Mouse (Mus musculus): ENCODE measurements around the gene Pex5l. TPM values are rescaled to one million over a fixed set of nuclear protein-coding genes. Genes with fewer than 3 reads are reported as not detected.

Pex5l gene
- polyA plus RNA-seq (2014; fragmentation: Nextera tagmentation; extraction: Ambion mirVana): 1.0 and 1.1 TPM in 2 replicates

DNA sequence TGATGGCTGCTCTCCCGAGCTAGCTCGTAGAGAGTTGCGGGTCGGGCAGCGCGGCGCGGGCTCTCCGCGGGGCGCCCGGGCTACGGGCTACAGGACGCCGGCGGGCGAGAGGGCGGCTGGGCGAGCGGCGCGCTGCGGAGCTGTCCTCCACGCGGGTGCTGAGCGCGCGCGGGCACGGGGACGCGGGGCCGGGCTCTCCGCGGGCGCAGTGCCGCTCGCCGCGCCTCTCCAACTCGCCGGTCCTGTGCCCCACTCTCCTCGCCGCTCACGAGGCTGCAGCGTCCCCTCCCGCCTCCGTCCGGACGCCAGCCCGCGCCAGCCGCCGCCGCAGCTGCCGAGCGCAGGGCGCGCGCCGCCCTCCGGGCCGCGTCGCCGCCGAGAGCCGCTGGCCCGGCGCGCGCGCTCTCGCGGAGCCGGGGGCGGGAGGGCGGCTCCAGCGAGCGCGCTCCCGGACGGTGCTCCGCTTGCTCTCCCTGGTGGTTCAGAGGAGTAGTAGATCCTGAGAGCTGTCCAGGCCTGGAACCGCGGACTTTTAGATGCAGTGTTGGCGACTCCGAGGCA, at the start of gene Pex5l:
Gene Pex5l (minus strand): TSS at position 347 of the 561 bp plus-strand sequence.
- H3K9me3 ChIP-seq (replicated peaks; ENCODE audit: control insufficient read depth, low read length): no peaks in the 10 kb centered on the region
- peak within 1 kb of the TSS; percentile 58 for H3K4me3 ChIP-seq (ENCODE audit: low read depth, low read length)
- H3K4me2 ChIP-seq (ENCODE audit: low read length): peak within 1 kb of the TSS; percentile 92
- no peak within 1 kb of the TSS for H3K27ac ChIP-seq (ENCODE audit: low read depth, low read length)
- peak; percentile 95 for ATAC-seq
- no peaks in the 10 kb centered on the region for H3K36me3 ChIP-seq (ENCODE audit: control insufficient read depth, insufficient read depth, low read length)
- peak within 1 kb of the TSS; percentile 64 for H3K9ac ChIP-seq (ENCODE audit: low read length)
- H3K27me3 ChIP-seq (replicated peaks; ENCODE audit: control insufficient read depth, insufficient read depth, low read length): 0 out of 2 replicates have a peak, but pooled peaks cover 10% of the 10 kb centered on the region
- DNase-seq (ENCODE audit: low spot score): peak; percentile 90
- under 1% methylated on average over 71 of the region's 88 CpGs for WGBS
- H3K4me1 ChIP-seq (ENCODE audit: control insufficient read depth, insufficient read depth, low read length): no peaks in the 10 kb centered on the region

DNA sequence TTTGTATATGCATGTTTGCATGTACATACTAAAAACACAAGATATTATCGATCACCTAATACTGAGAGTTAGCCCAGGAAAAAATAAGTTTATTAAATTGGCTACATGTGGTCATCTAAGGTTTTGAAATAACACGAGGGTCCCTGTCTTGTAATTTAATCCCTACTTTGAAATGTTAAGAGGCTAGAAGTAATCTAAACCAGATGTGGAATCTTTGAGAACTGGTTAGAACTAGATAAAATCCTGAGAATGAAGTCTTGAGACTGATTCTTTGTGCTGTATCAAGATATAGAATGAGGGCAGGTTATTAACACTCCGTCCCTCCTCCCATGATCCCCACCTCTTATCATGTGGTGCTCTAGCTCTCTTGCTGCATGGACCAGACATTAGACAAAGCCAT, 22.1 kb upstream of the Pex5l start:
- Histone ChIP-seq H3K27ac (ENCODE audit: low read depth, low read length) (no peak overlapping the region), H3K9ac (ENCODE audit: low read length) (no peak overlapping the region), H3K4me1 (ENCODE audit: control insufficient read depth, insufficient read depth, low read length) (no peaks in the 10 kb centered on the region), H3K36me3 (ENCODE audit: control insufficient read depth, insufficient read depth, low read length) (no peaks in the 10 kb centered on the region), H3K27me3 (replicated peaks; ENCODE audit: control insufficient read depth, insufficient read depth, low read length) (no peaks in the 10 kb centered on the region), H3K4me3 (ENCODE audit: low read depth, low read length) (no peak overlapping the region), H3K4me2 (ENCODE audit: low read length) (no peak overlapping the region), H3K9me3 (replicated peaks; ENCODE audit: control insufficient read depth, low read length) (no peaks in the 10 kb centered on the region)
- no peak for ATAC-seq
- DNase-seq (ENCODE audit: low spot score): no peak
- WGBS: 84% methylated on average over 3 of the region's 3 CpGs

DNA sequence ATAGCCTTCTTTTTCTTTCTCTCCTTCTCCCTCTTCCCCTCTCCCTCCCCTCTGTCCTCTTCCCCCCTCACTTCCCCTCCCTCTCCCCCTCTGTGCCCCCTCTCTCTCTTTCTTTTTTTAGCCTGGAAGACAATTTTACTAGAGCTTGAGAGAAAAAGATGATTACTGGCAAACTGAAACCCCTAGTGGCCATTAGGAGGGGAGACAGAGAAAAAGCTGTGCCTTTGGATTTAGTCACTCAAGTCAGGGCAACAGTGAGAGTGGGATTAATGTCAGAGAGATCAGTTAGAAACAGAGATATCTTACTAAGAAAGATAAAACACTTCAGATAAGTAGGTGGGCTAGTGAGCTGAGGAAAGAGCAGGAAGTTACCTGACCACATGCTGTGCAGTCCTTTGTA, 20.8 kb upstream of the Pex5l start:
- ATAC-seq (no peak), DNase-seq (ENCODE audit: low spot score) (no peak)
- Histone ChIP-seq H3K27me3 (replicated peaks; ENCODE audit: control insufficient read depth, insufficient read depth, low read length) (no peaks in the 10 kb centered on the region), H3K4me3 (ENCODE audit: low read depth, low read length) (no peak overlapping the region), H3K4me1 (ENCODE audit: control insufficient read depth, insufficient read depth, low read length) (no peaks in the 10 kb centered on the region), H3K4me2 (ENCODE audit: low read length) (no peak overlapping the region), H3K36me3 (ENCODE audit: control insufficient read depth, insufficient read depth, low read length) (no peaks in the 10 kb centered on the region), H3K9ac (ENCODE audit: low read length) (no peak overlapping the region), H3K27ac (ENCODE audit: low read depth, low read length) (no peak overlapping the region), H3K9me3 (replicated peaks; ENCODE audit: control insufficient read depth, low read length) (no peaks in the 10 kb centered on the region)

DNA sequence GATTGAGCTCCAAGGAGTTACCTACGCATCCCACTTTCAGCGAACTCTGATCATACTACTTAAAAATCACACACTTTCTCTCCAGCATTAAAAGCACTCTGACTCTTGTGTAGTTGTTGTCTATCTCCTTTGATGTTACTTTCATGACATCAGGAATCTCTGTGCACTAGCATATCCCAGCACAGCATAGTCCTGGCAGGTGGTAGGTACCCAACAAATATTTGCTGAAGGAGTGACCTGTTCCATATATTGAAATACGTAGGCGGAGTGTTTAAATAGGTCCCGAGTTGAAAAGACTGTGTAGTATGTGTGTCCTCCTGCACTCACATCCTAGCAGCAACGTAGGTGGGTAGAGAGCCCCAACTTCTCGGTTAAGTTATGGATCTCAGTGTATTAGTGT, 545 bp upstream of the Pex5l start:
- ATAC-seq: peak; percentile 8; the same call in 1 of the 2 replicates

DNA sequence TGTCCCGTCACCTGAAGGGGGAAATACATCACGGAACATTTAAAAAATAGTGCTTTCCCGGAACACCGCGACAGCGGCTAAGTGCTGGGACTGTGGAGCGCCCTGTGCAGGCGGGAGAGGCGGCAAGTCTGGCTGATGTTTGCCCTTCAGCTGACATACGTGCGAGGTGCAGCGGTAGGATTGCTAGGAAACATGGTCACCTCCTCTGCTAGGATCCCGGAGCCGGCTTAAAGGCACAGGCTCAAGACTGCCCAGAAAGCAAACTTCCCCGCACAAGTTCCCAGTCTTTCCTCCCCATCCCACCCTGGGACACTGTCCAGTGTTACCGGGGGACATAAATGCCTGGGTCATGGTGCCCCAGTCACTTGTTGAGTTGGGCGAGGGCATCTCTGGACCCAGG, 649 bp downstream of the Pex5l start:
- peak; percentile 17 for DNase-seq (ENCODE audit: low spot score)
- ATAC-seq: peak; percentile 35
- H3K27ac ChIP-seq (ENCODE audit: low read depth, low read length): no peak overlapping the region

More for the DNA sequence above, 545 bp upstream of the Pex5l start:
- 82% methylated on average over 7 of the region's 7 CpGs for WGBS
- Histone ChIP-seq H3K27me3 (replicated peaks; ENCODE audit: control insufficient read depth, insufficient read depth, low read length) (0 out of 2 replicates have a peak, but pooled peaks cover 10% of the 10 kb centered on the region), H3K4me3 (ENCODE audit: low read depth, low read length) (no peak overlapping the region), H3K4me2 (ENCODE audit: low read length) (peak overlapping the region; percentile 92; the same call in 1 of the 2 replicates), H3K4me1 (ENCODE audit: control insufficient read depth, insufficient read depth, low read length) (no peaks in the 10 kb centered on the region), H3K27ac (ENCODE audit: low read depth, low read length) (no peak overlapping the region), H3K36me3 (ENCODE audit: control insufficient read depth, insufficient read depth, low read length) (no peaks in the 10 kb centered on the region), H3K9me3 (replicated peaks; ENCODE audit: control insufficient read depth, low read length) (no peaks in the 10 kb centered on the region), H3K9ac (ENCODE audit: low read length) (no peak overlapping the region)
- no peak for DNase-seq (ENCODE audit: low spot score)

GRCm38 (mm10) chr3:33129944-33130343, 13.1 kb downstream of the Pex5l start:
- Histone ChIP-seq H3K27me3 (replicated peaks; ENCODE audit: control insufficient read depth, insufficient read depth, low read length) (no peaks in the 10 kb centered on the region), H3K36me3 (ENCODE audit: control insufficient read depth, insufficient read depth, low read length) (no peaks in the 10 kb centered on the region), H3K4me3 (ENCODE audit: low read depth, low read length) (no peak overlapping the region), H3K9me3 (replicated peaks; ENCODE audit: control insufficient read depth, low read length) (no peaks in the 10 kb centered on the region), H3K4me2 (ENCODE audit: low read length) (no peak overlapping the region), H3K27ac (ENCODE audit: low read depth, low read length) (no peak overlapping the region), H3K4me1 (ENCODE audit: control insufficient read depth, insufficient read depth, low read length) (no peaks in the 10 kb centered on the region), H3K9ac (ENCODE audit: low read length) (no peak overlapping the region)
- ATAC-seq (no peak), DNase-seq (ENCODE audit: low spot score) (no peak)

More for the DNA sequence above, 649 bp downstream of the Pex5l start:
- Histone ChIP-seq H3K4me2 (ENCODE audit: low read length) (peak overlapping the region; percentile 92), H3K9me3 (replicated peaks; ENCODE audit: control insufficient read depth, low read length) (no peaks in the 10 kb centered on the region), H3K36me3 (ENCODE audit: control insufficient read depth, insufficient read depth, low read length) (no peaks in the 10 kb centered on the region), H3K4me1 (ENCODE audit: control insufficient read depth, insufficient read depth, low read length) (no peaks in the 10 kb centered on the region), H3K9ac (ENCODE audit: low read length) (peak overlapping the region; percentile 64), H3K4me3 (ENCODE audit: low read depth, low read length) (peak overlapping the region; percentile 58), H3K27me3 (replicated peaks; ENCODE audit: control insufficient read depth, insufficient read depth, low read length) (0 out of 2 replicates have a peak, but pooled peaks cover 10% of the 10 kb centered on the region)
- under 1% methylated on average over 17 of the region's 17 CpGs for WGBS

- WGBS: 88% methylated on average over 5 of the region's 5 CpGs
Measured at GRCm38 (mm10) chr3:33124796-33125195, 18.3 kb downstream of the Pex5l start.

GRCm38 (mm10) chr3:33105785-33106184, 37.3 kb downstream of the Pex5l start:
- Histone ChIP-seq H3K9ac (ENCODE audit: low read length) (no peak overlapping the region), H3K9me3 (replicated peaks; ENCODE audit: control insufficient read depth, low read length) (no peaks in the 10 kb centered on the region), H3K4me2 (ENCODE audit: low read length) (no peak overlapping the region), H3K27me3 (replicated peaks; ENCODE audit: control insufficient read depth, insufficient read depth, low read length) (no peaks in the 10 kb centered on the region), H3K27ac (ENCODE audit: low read depth, low read length) (no peak overlapping the region), H3K4me3 (ENCODE audit: low read depth, low read length) (no peak overlapping the region), H3K36me3 (ENCODE audit: control insufficient read depth, insufficient read depth, low read length) (no peaks in the 10 kb centered on the region), H3K4me1 (ENCODE audit: control insufficient read depth, insufficient read depth, low read length) (no peaks in the 10 kb centered on the region)
- 92% methylated on average over 1 of the region's 2 CpGs for WGBS
- ATAC-seq (no peak), DNase-seq (ENCODE audit: low spot score) (no peak)

More at GRCm38 (mm10) chr3:33124796-33125195, 18.3 kb downstream of the Pex5l start:
- no peaks in the 10 kb centered on the region for H3K36me3 ChIP-seq (ENCODE audit: control insufficient read depth, insufficient read depth, low read length)
- H3K4me2 ChIP-seq (ENCODE audit: low read length): no peak overlapping the region
- no peaks in the 10 kb centered on the region for H3K4me1 ChIP-seq (ENCODE audit: control insufficient read depth, insufficient read depth, low read length)
- H3K9ac ChIP-seq (ENCODE audit: low read length): no peak overlapping the region
- DNase-seq (ENCODE audit: low spot score) (no peak), ATAC-seq (no peak)
- no peak overlapping the region for H3K4me3 ChIP-seq (ENCODE audit: low read depth, low read length)
- H3K27ac ChIP-seq (ENCODE audit: low read depth, low read length): no peak overlapping the region
- H3K27me3 ChIP-seq (replicated peaks; ENCODE audit: control insufficient read depth, insufficient read depth, low read length): no peaks in the 10 kb centered on the region
- H3K9me3 ChIP-seq (replicated peaks; ENCODE audit: control insufficient read depth, low read length): no peaks in the 10 kb centered on the region

- Histone ChIP-seq H3K4me2 (ENCODE audit: low read length) (no peak overlapping the region), H3K27me3 (replicated peaks; ENCODE audit: control insufficient read depth, insufficient read depth, low read length) (no peaks in the 10 kb centered on the region), H3K9me3 (replicated peaks; ENCODE audit: control insufficient read depth, low read length) (no peaks in the 10 kb centered on the region), H3K9ac (ENCODE audit: low read length) (no peak overlapping the region), H3K4me3 (ENCODE audit: low read depth, low read length) (no peak overlapping the region), H3K27ac (ENCODE audit: low read depth, low read length) (no peak overlapping the region), H3K4me1 (ENCODE audit: control insufficient read depth, insufficient read depth, low read length) (no peaks in the 10 kb centered on the region), H3K36me3 (ENCODE audit: control insufficient read depth, insufficient read depth, low read length) (no peaks in the 10 kb centered on the region)
- 94% methylated on average over 6 of the region's 6 CpGs for WGBS
- DNase-seq (ENCODE audit: low spot score) (no peak), ATAC-seq (no peak)
Measured at GRCm38 (mm10) chr3:33103501-33103900, 39.5 kb downstream of the Pex5l start.

Measured in forebrain, embryonic 14.5 days (tissue).